Mouse (Mus musculus): Measurements from ENCODE around the gene Zfp692. TPM values are rescaled to one million over a fixed set of nuclear protein-coding genes. Genes with fewer than 3 reads are reported as not detected.
A peak's percentile ranks its signal among the peaks of the same experiment; 100 is the strongest.

Zfp692 gene
- polyA plus RNA-seq (2014; fragmentation: Nextera tagmentation; extraction: Ambion mirVana) = 13.2 and 13.4 TPM in 2 replicates

GRCm38 (mm10) chr11:58306860-58307308, at the start of gene Zfp692:
Gene Zfp692, plus strand, starts transcription at chr11:58307069.
- WGBS = under 1% methylated on average over 34 of the region's 34 CpGs

GRCm38 (mm10) chr11:58257816-58258215, 49.1 kb upstream of the Zfp692 start:
- no peaks in the 10 kb centered on the region for H3K36me3 ChIP-seq (ENCODE audit: control insufficient read depth, insufficient read depth, low read length)
- DNase-seq (ENCODE audit: low spot score, missing footprints) = no peak
- no peak overlapping the region for H3K9ac ChIP-seq (ENCODE audit: low read length)
- no peak overlapping the region for H3K4me2 ChIP-seq
- H3K4me3 ChIP-seq (ENCODE audit: low read depth, low read length) = no peak overlapping the region
- no peaks in the 10 kb centered on the region for H3K27me3 ChIP-seq (ENCODE audit: control insufficient read depth, insufficient read depth, low read length)
- no peaks in the 10 kb centered on the region for H3K4me1 ChIP-seq (ENCODE audit: control insufficient read depth, insufficient read depth, low read length)
- no peak overlapping the region for H3K27ac ChIP-seq (ENCODE audit: low read depth, low read length)
- WGBS = 86% methylated on average over 5 of the region's 5 CpGs
- H3K9me3 ChIP-seq (ENCODE audit: control insufficient read depth, low read length) = no peaks in the 10 kb centered on the region
- ATAC-seq (ENCODE audit: low FRiP score) = no peak

More at GRCm38 (mm10) chr11:58306860-58307308, at the start of gene Zfp692:
- peak within 1 kb of the TSS; percentile 60 for H3K4me2 ChIP-seq
- ATAC-seq (ENCODE audit: low FRiP score) (peak; percentile 80), DNase-seq (ENCODE audit: low spot score, missing footprints) (peak; percentile 100)
- H3K27me3 ChIP-seq (ENCODE audit: control insufficient read depth, insufficient read depth, low read length) = no peaks in the 10 kb centered on the region
- H3K27ac ChIP-seq (ENCODE audit: low read depth, low read length) = no peak within 1 kb of the TSS
- H3K36me3 ChIP-seq (ENCODE audit: control insufficient read depth, insufficient read depth, low read length) = no peaks in the 10 kb centered on the region
- H3K4me1 ChIP-seq (ENCODE audit: control insufficient read depth, insufficient read depth, low read length) = peaks cover 9% of the 10 kb centered on the region
- H3K4me3 ChIP-seq (ENCODE audit: low read depth, low read length) = peak within 1 kb of the TSS; percentile 42
- H3K9me3 ChIP-seq (ENCODE audit: control insufficient read depth, low read length) = no peaks in the 10 kb centered on the region
- peak within 1 kb of the TSS; percentile 65 for H3K9ac ChIP-seq (ENCODE audit: low read length)

- no peak overlapping the region for H3K9ac ChIP-seq (ENCODE audit: low read length)
- H3K36me3 ChIP-seq (ENCODE audit: control insufficient read depth, insufficient read depth, low read length) = no peaks in the 10 kb centered on the region
- no peak for ATAC-seq (ENCODE audit: low FRiP score)
- H3K4me2 ChIP-seq = no peak overlapping the region
- no peaks in the 10 kb centered on the region for H3K27me3 ChIP-seq (ENCODE audit: control insufficient read depth, insufficient read depth, low read length)
- no peak for DNase-seq (ENCODE audit: low spot score, missing footprints)
- H3K4me3 ChIP-seq (ENCODE audit: low read depth, low read length) = no peak overlapping the region
- 93% methylated on average over 4 of the region's 4 CpGs for WGBS
- H3K4me1 ChIP-seq (ENCODE audit: control insufficient read depth, insufficient read depth, low read length) = no peaks in the 10 kb centered on the region
- no peaks in the 10 kb centered on the region for H3K9me3 ChIP-seq (ENCODE audit: control insufficient read depth, low read length)
- H3K27ac ChIP-seq (ENCODE audit: low read depth, low read length) = no peak overlapping the region
These were observed 46.7 kb upstream of the Zfp692 start for GRCm38 (mm10) chr11:58260156-58260555.

- H3K4me1 ChIP-seq (ENCODE audit: control insufficient read depth, insufficient read depth, low read length) = no peaks in the 10 kb centered on the region
- no peaks in the 10 kb centered on the region for H3K36me3 ChIP-seq (ENCODE audit: control insufficient read depth, insufficient read depth, low read length)
- DNase-seq (ENCODE audit: low spot score, missing footprints) (no peak), ATAC-seq (ENCODE audit: low FRiP score) (no peak)
- no peak overlapping the region for H3K27ac ChIP-seq (ENCODE audit: low read depth, low read length)
- H3K4me3 ChIP-seq (ENCODE audit: low read depth, low read length) = no peak overlapping the region
- no peaks in the 10 kb centered on the region for H3K9me3 ChIP-seq (ENCODE audit: control insufficient read depth, low read length)
- no peak overlapping the region for H3K4me2 ChIP-seq
- no peak overlapping the region for H3K9ac ChIP-seq (ENCODE audit: low read length)
- 82% methylated on average over 4 of the region's 4 CpGs for WGBS
- no peaks in the 10 kb centered on the region for H3K27me3 ChIP-seq (ENCODE audit: control insufficient read depth, insufficient read depth, low read length)
These were observed 45.0 kb upstream of the Zfp692 start for GRCm38 (mm10) chr11:58261826-58262225.

- Histone ChIP-seq H3K4me3 (ENCODE audit: low read depth, low read length) (no peak overlapping the region), H3K36me3 (ENCODE audit: control insufficient read depth, insufficient read depth, low read length) (no peaks in the 10 kb centered on the region), H3K4me2 (no peak overlapping the region), H3K9ac (ENCODE audit: low read length) (no peak overlapping the region), H3K4me1 (ENCODE audit: control insufficient read depth, insufficient read depth, low read length) (no peaks in the 10 kb centered on the region), H3K27me3 (ENCODE audit: control insufficient read depth, insufficient read depth, low read length) (no peaks in the 10 kb centered on the region), H3K27ac (ENCODE audit: low read depth, low read length) (no peak overlapping the region), H3K9me3 (ENCODE audit: control insufficient read depth, low read length) (no peaks in the 10 kb centered on the region)
- WGBS = 75% methylated on average over 3 of the region's 3 CpGs
- no peak for ATAC-seq (ENCODE audit: low FRiP score)
- DNase-seq (ENCODE audit: low spot score, missing footprints) = no peak
These were observed 44.5 kb upstream of the Zfp692 start for GRCm38 (mm10) chr11:58262336-58262735.

- 76% methylated on average over 2 of the region's 2 CpGs for WGBS
- no peaks in the 10 kb centered on the region for H3K4me1 ChIP-seq (ENCODE audit: control insufficient read depth, insufficient read depth, low read length)
- no peak for DNase-seq (ENCODE audit: low spot score, missing footprints)
- H3K27me3 ChIP-seq (ENCODE audit: control insufficient read depth, insufficient read depth, low read length) = no peaks in the 10 kb centered on the region
- no peak overlapping the region for H3K27ac ChIP-seq (ENCODE audit: low read depth, low read length)
- no peak overlapping the region for H3K4me3 ChIP-seq (ENCODE audit: low read depth, low read length)
- ATAC-seq (ENCODE audit: low FRiP score) = no peak
- no peak overlapping the region for H3K9ac ChIP-seq (ENCODE audit: low read length)
- no peak overlapping the region for H3K4me2 ChIP-seq
- H3K9me3 ChIP-seq (ENCODE audit: control insufficient read depth, low read length) = no peaks in the 10 kb centered on the region
- no peaks in the 10 kb centered on the region for H3K36me3 ChIP-seq (ENCODE audit: control insufficient read depth, insufficient read depth, low read length)
These were observed 43.4 kb upstream of the Zfp692 start for GRCm38 (mm10) chr11:58263516-58263915.

- no peak overlapping the region for H3K9ac ChIP-seq (ENCODE audit: low read length)
- no peak overlapping the region for H3K4me3 ChIP-seq (ENCODE audit: low read depth, low read length)
- H3K4me2 ChIP-seq = no peak overlapping the region
- no peak for ATAC-seq (ENCODE audit: low FRiP score)
- no peaks in the 10 kb centered on the region for H3K36me3 ChIP-seq (ENCODE audit: control insufficient read depth, insufficient read depth, low read length)
- no peak overlapping the region for H3K27ac ChIP-seq (ENCODE audit: low read depth, low read length)
- H3K27me3 ChIP-seq (ENCODE audit: control insufficient read depth, insufficient read depth, low read length) = no peaks in the 10 kb centered on the region
- no peak for DNase-seq (ENCODE audit: low spot score, missing footprints)
- H3K9me3 ChIP-seq (ENCODE audit: control insufficient read depth, low read length) = no peaks in the 10 kb centered on the region
- H3K4me1 ChIP-seq (ENCODE audit: control insufficient read depth, insufficient read depth, low read length) = no peaks in the 10 kb centered on the region
- WGBS = 88% methylated on average over 9 of the region's 9 CpGs
These were observed 42.3 kb upstream of the Zfp692 start for GRCm38 (mm10) chr11:58264546-58264945.

- Histone ChIP-seq H3K36me3 (ENCODE audit: control insufficient read depth, insufficient read depth, low read length) (no peaks in the 10 kb centered on the region), H3K4me3 (ENCODE audit: low read depth, low read length) (no peak overlapping the region), H3K27ac (ENCODE audit: low read depth, low read length) (no peak overlapping the region), H3K4me2 (no peak overlapping the region), H3K4me1 (ENCODE audit: control insufficient read depth, insufficient read depth, low read length) (no peaks in the 10 kb centered on the region), H3K9ac (ENCODE audit: low read length) (no peak overlapping the region), H3K27me3 (ENCODE audit: control insufficient read depth, insufficient read depth, low read length) (no peaks in the 10 kb centered on the region), H3K9me3 (ENCODE audit: control insufficient read depth, low read length) (no peaks in the 10 kb centered on the region)
- WGBS = 87% methylated on average over 3 of the region's 3 CpGs
- DNase-seq (ENCODE audit: low spot score, missing footprints) (no peak), ATAC-seq (ENCODE audit: low FRiP score) (no peak)
These were observed 38.6 kb upstream of the Zfp692 start for GRCm38 (mm10) chr11:58268285-58268684.

- Histone ChIP-seq H3K4me3 (ENCODE audit: low read depth, low read length) (no peak within 1 kb of the TSS), H3K9me3 (ENCODE audit: control insufficient read depth, low read length) (no peaks in the 10 kb centered on the region), H3K27me3 (ENCODE audit: control insufficient read depth, insufficient read depth, low read length) (no peaks in the 10 kb centered on the region), H3K27ac (ENCODE audit: low read depth, low read length) (no peak within 1 kb of the TSS), H3K9ac (ENCODE audit: low read length) (no peak within 1 kb of the TSS), H3K36me3 (ENCODE audit: control insufficient read depth, insufficient read depth, low read length) (no peaks in the 10 kb centered on the region), H3K4me2 (no peak within 1 kb of the TSS), H3K4me1 (ENCODE audit: control insufficient read depth, insufficient read depth, low read length) (no peaks in the 10 kb centered on the region)
- DNase-seq (ENCODE audit: low spot score, missing footprints) (no peak), ATAC-seq (ENCODE audit: low FRiP score) (no peak)
- 48% methylated on average over 2 of the region's 2 CpGs for WGBS
These were observed 32.3 kb upstream of the Zfp692 start, which contains the start of gene 4930438A08Rik for GRCm38 (mm10) chr11:58274572-58274971. Gene 4930438A08Rik, plus strand, starts transcription at chr11:58274799.

Measured in midbrain, embryonic 11.5 days (tissue).